Mouse (Mus musculus): Measurements from ENCODE around the gene Scgb1c1. TPM values are rescaled to one million over a fixed set of nuclear protein-coding genes. Genes with fewer than 3 reads are reported as not detected.

Gene Scgb1c1
- polyA plus RNA-seq, 1 experiment from 2014 or later: not detected

DNA sequence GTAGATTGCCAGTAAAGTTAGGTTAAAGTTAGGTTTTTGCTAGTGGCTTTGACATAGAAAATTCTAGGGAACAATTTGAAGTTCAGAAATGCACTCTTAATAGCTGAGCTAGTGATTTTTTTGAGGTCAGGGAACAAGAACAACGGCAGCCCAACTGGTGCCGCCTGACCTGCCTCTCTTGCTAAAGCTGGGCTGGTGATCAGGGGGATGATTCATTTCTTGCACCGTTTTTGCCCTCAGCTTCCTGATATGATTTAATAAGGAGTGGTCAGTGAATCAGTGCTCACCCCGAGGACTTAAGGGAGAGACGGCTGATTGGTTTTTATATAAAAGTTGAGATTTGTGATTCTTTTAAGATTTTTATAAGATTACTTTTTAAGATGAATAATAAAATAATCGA, 13.9 kb upstream of the Scgb1c1 start:
- H3K9me3 ChIP-seq (replicated peaks): no peaks in the 10 kb centered on the region
- 0 out of 2 replicates have a peak, but pooled peaks cover 9% of the 10 kb centered on the region for H3K27me3 ChIP-seq (ENCODE audit: low read depth, poor library complexity, severe bottlenecking)
- no peak overlapping the region for H3K27ac ChIP-seq
- H3K4me1 ChIP-seq: peaks cover 4% of the 10 kb centered on the region; the same call in 1 of the 2 replicates
- no peak overlapping the region for H3K4me3 ChIP-seq
- no peaks in the 10 kb centered on the region for H3K36me3 ChIP-seq
- no peak for DNase-seq (ENCODE audit: low spot score)
- WGBS: 83% methylated on average over 6 of the region's 6 CpGs

DNA sequence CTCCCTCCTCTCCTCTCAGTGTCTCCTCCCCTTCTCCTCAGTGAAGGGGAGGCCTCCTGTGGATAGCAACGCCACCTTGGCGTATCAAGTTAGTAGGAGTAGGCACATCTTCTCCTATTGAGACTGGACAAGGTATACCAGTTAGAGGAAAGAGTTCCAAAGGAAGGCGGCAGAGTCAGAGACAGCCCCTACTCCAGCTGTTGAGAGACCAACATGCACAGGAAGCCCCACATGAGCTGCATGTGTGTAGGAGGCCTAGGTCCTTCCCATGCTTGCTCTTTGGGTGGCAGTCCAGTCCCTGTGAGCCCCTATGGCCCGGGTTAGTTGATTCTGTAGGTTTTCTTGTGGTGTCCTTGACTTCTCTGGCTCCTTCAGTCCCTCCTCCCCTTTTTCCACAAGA, 12.0 kb upstream of the Scgb1c1 start:
- Histone ChIP-seq H3K4me1 (peaks cover 4% of the 10 kb centered on the region; the same call in 1 of the 2 replicates), H3K27ac (no peak overlapping the region), H3K4me3 (no peak overlapping the region), H3K9me3 (replicated peaks) (no peaks in the 10 kb centered on the region), H3K27me3 (ENCODE audit: low read depth, poor library complexity, severe bottlenecking) (0 out of 2 replicates have a peak, but pooled peaks cover 4% of the 10 kb centered on the region), H3K36me3 (no peaks in the 10 kb centered on the region)
- 91% methylated on average over 4 of the region's 4 CpGs for WGBS
- DNase-seq (ENCODE audit: low spot score): no peak

DNA sequence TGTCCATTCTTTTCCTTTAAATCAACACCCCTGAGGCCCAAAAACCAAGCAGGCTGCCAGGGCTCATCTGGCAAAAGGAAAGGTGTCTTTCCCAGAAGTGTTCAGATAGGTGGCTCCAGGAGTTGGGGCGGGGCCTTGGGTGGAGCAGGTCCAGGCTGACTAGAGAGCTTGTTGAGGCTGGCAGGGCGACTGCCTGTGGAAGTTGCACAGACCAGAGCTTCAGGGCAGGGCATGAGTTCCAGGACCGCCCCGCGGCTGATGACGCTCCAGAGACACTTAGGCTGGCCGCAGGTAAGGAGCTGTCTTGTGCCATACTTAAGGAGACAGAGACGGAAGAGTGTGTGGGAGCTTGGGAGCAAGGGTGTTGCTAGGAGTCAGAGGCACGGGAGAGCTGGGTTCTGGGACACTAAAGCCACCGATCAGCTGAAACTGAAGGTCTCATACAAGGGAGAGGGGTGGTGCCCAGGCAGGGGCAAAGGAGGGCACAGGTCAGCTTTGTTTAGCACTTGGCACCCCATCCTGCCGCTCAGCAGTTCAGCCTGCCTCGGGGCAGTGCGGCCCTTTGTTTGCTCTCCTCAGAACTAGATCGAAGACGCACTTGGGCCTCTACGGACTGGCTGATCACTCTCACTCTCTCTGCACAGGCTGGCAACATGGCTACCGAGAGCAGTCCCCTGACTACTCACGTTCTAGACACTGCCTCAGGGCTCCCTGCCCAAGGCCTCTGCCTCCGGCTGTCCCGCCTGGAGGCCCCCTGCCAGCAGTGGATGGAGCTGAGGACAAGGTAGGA, 10.2 kb upstream of the Scgb1c1 start, which contains the start of gene Urah:
Gene Urah, plus strand, starts transcription at position 51 of the 790 bp plus-strand sequence.
- WGBS: 45% methylated on average over 20 of the region's 20 CpGs
- no peak for DNase-seq (ENCODE audit: low spot score)
- no peak within 1 kb of the TSS for H3K4me3 ChIP-seq
- H3K27me3 ChIP-seq (ENCODE audit: low read depth, poor library complexity, severe bottlenecking): peaks cover 14% of the 10 kb centered on the region
- H3K4me1 ChIP-seq: peaks cover 4% of the 10 kb centered on the region; the same call in 1 of the 2 replicates
- H3K36me3 ChIP-seq: no peaks in the 10 kb centered on the region
- H3K27ac ChIP-seq: no peak within 1 kb of the TSS
- no peaks in the 10 kb centered on the region for H3K9me3 ChIP-seq (replicated peaks)

DNA sequence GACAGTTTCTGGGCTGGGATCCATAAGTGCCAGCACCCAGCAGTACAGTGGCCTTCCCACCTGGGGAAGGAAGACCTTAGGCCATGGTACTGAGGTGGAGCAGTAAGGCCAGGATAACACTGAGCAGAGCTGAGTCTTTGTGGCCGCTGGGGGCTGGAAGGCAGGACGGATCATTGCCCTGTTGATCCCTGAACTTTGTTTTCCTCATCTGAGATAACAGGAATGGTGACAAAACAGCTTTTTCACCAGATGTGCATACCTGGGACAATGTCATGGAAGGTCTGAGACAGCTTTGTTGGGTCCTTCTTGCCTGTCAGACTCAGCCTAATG, 9.6 kb upstream of the Scgb1c1 start:
- Histone ChIP-seq H3K36me3 (no peaks in the 10 kb centered on the region), H3K4me3 (no peak overlapping the region)

DNA sequence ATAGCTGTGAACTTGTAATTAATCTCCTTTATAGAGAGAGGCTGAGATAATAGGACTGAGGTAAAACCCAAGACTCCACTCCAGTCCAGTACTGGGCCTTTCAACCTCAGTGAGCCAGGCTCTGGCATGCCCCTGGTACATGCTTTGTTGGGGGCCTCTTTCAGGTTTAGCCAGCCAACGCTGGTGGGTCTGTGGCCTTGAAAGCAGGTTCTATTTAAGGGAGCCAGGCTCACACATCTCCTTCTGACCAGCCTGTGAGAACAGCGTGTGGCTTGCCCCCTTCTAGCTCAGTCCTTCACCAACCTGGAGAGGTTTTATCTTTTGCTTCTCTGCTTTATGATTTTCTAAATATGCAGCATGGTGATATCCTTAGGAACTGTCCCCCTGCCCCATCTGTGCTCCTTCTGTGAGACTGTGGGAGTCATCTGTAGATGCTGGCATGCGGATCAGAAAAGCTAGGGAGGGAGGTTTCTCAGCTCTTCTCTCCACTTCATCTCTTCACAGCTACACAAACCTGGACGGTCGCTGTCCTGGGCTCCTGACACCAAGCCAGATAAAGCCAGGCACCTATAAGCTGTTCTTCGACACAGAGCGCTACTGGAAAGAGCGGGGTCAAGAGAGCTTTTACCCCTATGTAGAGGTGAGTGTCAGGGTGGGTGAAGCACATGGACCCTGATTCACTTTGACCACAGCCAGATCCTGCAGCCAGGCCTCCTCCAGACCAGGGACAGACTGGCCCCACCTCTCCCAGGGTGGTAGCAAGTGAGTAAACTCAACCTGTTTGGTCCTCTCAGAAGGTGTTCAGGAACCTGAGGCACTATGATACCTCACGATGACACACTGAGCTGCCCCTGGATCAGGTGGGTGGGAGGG, 8.9 kb upstream of the Scgb1c1 start:
- Histone ChIP-seq H3K4me1 (peaks cover 7% of the 10 kb centered on the region; the same call in 1 of the 2 replicates), H3K9me3 (replicated peaks) (no peaks in the 10 kb centered on the region), H3K4me3 (no peak overlapping the region), H3K36me3 (no peaks in the 10 kb centered on the region), H3K27me3 (ENCODE audit: low read depth, poor library complexity, severe bottlenecking) (peaks cover 27% of the 10 kb centered on the region), H3K27ac (no peak overlapping the region)
- 87% methylated on average over 9 of the region's 9 CpGs for WGBS
- DNase-seq (ENCODE audit: low spot score): no peak

More for the DNA sequence above, 9.6 kb upstream of the Scgb1c1 start:
- no peak for DNase-seq (ENCODE audit: low spot score)
- peaks cover 20% of the 10 kb centered on the region for H3K27me3 ChIP-seq (ENCODE audit: low read depth, poor library complexity, severe bottlenecking)
- no peak overlapping the region for H3K27ac ChIP-seq
- WGBS: 75% methylated on average over 2 of the region's 2 CpGs
- no peaks in the 10 kb centered on the region for H3K9me3 ChIP-seq (replicated peaks)
- H3K4me1 ChIP-seq: peaks cover 4% of the 10 kb centered on the region; the same call in 1 of the 2 replicates

DNA sequence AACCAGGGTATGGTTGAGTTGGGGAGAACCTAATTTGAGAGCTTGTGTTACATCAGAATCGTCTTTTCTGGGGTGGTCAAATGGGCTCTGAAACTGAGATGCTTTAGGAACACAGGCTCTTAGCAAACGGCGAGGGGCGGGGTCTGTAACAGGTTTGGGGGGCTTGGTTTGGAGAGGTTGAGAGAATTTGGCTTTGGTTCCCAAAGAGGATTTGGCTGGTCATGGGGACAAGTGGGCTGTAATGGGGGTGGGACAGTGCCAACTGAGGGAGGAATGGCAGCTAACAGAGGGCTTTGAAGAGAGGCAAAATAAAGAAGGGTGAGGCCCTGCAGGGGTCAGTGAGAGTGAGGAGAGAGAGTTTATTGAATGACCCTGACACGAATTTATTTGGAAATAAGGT, 5.8 kb upstream of the Scgb1c1 start:
- Histone ChIP-seq H3K36me3 (no peaks in the 10 kb centered on the region), H3K4me3 (no peak overlapping the region), H3K27ac (no peak overlapping the region), H3K27me3 (ENCODE audit: low read depth, poor library complexity, severe bottlenecking) (peaks cover 56% of the 10 kb centered on the region), H3K4me1 (peaks cover 7% of the 10 kb centered on the region; the same call in 1 of the 2 replicates), H3K9me3 (replicated peaks) (no peaks in the 10 kb centered on the region)
- DNase-seq (ENCODE audit: low spot score): no peak
- WGBS: 56% methylated on average over 5 of the region's 5 CpGs

DNA sequence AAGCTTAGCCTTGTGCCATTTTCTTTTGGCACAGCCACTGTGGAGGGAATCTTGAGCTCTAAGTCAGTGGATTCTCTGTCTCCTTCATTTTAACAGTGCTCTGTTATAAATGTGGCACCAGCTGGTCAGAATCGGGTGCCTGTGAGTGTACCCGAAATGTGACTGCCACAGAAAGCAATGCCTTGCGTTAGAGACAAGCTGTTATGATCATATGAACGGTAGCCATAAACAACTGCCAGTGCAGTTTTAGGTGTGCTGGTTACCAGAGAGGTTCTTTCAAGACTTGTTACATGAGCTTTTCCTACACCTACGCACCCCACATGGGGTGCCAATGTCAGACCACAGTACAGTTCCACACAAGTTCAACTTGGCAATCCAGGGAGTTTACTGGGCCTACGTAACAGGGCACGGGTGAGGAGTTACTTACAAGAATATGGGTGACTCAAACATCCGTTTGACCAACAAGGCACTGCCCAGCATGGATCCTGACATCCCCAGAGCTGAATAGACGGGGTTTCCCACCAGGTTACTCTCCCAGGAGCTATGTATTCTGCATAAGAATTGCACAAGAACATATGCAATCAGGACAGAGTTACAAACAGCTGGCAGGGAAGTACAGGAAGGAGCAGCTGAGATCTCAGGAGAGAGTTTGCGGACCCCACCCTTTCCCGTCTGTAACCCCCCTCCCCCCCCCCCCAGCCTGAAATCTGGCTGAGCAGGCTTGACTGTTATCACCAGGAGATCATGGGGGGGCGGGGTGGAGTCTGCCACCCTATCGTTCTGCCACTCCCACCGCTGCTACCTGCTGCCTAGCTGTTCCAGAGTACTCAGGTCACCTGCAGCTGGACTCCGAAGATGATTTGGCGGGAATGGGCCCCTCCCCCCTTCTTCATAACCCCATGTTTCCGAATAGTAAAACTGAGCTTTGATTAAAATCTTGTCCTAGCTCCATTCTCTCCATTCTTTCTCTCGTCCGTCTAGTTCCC, 4.3 kb upstream of the Scgb1c1 start:
- no peak for DNase-seq (ENCODE audit: low spot score)
- Histone ChIP-seq H3K27ac (no peak overlapping the region), H3K4me1 (peaks cover 12% of the 10 kb centered on the region), H3K9me3 (replicated peaks) (no peaks in the 10 kb centered on the region), H3K27me3 (ENCODE audit: low read depth, poor library complexity, severe bottlenecking) (peaks cover 53% of the 10 kb centered on the region), H3K36me3 (no peaks in the 10 kb centered on the region), H3K4me3 (no peak overlapping the region)
- WGBS: 39% methylated on average over 19 of the region's 19 CpGs

DNA sequence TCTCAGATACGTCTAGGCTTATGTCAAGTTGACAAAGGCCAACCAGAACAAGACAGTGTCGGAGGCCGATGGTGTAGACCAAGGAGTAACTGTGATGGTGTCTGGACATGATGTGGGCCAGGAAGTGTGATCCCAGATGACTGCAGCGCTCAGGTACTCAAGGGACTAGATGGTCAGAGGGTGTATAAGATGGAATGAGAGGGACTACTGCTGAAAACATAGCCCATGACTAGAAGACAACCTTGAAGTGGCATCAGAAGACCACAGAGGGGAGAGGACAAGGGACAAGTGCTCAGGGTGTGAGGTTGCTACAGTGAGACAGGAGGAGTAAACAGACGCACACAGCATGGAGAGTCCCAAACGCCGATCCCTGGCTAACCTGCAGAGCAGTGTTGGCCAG, 1.5 kb upstream of the Scgb1c1 start:
- DNase-seq (ENCODE audit: low spot score): no peak
- Histone ChIP-seq H3K27me3 (ENCODE audit: low read depth, poor library complexity, severe bottlenecking) (peaks cover 53% of the 10 kb centered on the region), H3K27ac (no peak overlapping the region), H3K4me1 (peaks cover 12% of the 10 kb centered on the region), H3K4me3 (no peak overlapping the region), H3K36me3 (no peaks in the 10 kb centered on the region), H3K9me3 (replicated peaks) (no peaks in the 10 kb centered on the region)
- 78% methylated on average over 7 of the region's 7 CpGs for WGBS

DNA sequence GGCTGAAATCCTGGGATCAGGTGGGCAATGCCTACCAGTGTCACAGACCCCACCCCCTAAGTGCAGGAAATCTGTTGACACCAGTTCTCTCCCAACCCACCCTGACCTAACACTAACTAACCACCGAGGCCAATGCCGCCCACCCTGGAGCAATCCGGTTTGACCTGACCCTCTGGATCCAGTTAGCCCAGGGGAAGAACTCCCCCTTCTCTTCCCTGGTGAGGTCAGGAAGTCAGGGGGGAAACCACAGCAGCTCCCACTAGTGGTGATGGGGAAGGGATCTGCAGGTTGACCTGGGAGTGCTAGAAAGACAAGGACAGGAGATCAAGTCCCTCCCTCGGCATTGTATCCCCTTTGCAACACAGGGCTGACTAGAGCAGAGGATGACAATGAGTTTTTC, 336 bp downstream of the Scgb1c1 start:
- 56% methylated on average over 4 of the region's 4 CpGs for WGBS
- peaks cover 12% of the 10 kb centered on the region for H3K4me1 ChIP-seq
- H3K4me3 ChIP-seq: no peak overlapping the region
- DNase-seq (ENCODE audit: low spot score): no peak
- H3K9me3 ChIP-seq (replicated peaks): no peaks in the 10 kb centered on the region
- H3K36me3 ChIP-seq: no peaks in the 10 kb centered on the region
- no peak overlapping the region for H3K27ac ChIP-seq
- H3K27me3 ChIP-seq (ENCODE audit: low read depth, poor library complexity, severe bottlenecking): peaks cover 37% of the 10 kb centered on the region

DNA sequence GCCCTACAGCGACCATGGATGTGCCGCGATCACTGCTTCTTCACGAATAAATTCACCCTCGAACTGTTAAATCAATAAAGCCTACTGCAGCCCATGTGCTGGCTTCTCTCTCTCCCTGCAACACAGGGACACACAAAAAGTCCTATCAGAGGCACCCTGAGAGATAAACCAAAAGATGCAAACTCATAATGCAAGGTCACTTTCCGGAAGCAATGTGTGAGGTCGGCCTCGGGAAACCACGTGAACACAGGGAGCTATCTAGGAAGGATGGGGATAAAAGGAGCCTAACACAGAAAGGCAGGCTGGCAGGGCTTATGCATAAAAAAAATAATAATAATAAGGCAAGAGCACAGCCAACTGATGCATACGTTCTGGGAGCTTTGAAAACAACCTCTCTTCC, 1.3 kb downstream of the Scgb1c1 start:
- H3K9me3 ChIP-seq (replicated peaks): no peaks in the 10 kb centered on the region
- peaks cover 27% of the 10 kb centered on the region for H3K27me3 ChIP-seq (ENCODE audit: low read depth, poor library complexity, severe bottlenecking)
- 88% methylated on average over 10 of the region's 10 CpGs for WGBS
- no peak for DNase-seq (ENCODE audit: low spot score)
- peaks cover 9% of the 10 kb centered on the region for H3K4me1 ChIP-seq
- no peak overlapping the region for H3K4me3 ChIP-seq
- H3K27ac ChIP-seq: no peak overlapping the region
- H3K36me3 ChIP-seq: peaks cover 4% of the 10 kb centered on the region

DNA sequence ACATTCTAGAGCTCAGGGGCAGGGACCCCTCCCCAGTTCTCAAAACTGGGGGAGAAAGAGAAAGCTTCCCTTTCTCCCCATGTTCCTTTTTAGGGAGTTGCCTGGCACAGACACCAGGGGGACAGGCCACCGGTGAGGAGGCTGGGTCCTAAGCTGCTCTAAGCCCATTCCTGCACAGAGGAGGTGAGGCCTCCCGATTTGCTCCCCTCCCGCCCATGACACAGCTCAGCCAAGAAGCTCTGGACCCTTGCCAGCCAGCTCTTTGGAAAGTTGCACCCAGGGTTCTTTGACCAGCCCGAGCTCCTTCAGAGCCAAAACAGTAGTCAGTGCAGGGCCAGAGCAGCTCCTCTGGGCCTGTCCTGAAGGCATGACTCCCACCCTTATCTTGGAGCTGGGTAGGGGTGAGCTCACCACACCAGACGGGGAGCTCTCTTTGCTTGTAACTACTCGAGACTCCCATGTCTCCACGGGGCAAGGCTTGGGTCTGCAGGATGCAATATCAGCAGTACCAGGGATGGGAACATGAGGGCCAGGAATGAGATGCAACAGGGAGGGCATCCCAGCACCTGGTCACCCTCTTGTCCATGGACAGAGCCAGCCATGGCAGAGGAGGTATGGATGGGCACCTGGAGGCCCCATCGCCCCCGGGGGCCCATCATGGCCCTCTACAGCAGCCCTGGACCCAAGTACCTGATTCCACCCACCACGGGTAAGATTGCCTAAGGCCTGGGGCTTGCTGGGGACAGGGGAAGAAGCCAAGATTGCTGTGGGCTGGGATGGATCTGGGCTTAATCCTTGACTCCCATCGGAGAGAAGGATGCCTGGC, 2.6 kb downstream of the Scgb1c1 start, which contains the start of gene Odf3:
Gene Odf3, plus strand, starts transcription at position 51 of the 826 bp plus-strand sequence.
- 73% methylated on average over 11 of the region's 11 CpGs for WGBS
- DNase-seq (ENCODE audit: low spot score): no peak

More for the DNA sequence above, 2.6 kb downstream of the Scgb1c1 start, which contains the start of gene Odf3:
- Histone ChIP-seq H3K4me3 (no peak within 1 kb of the TSS), H3K9me3 (replicated peaks) (no peaks in the 10 kb centered on the region), H3K27me3 (ENCODE audit: low read depth, poor library complexity, severe bottlenecking) (peaks cover 14% of the 10 kb centered on the region), H3K27ac (no peak within 1 kb of the TSS), H3K36me3 (peaks cover 17% of the 10 kb centered on the region), H3K4me1 (peaks cover 9% of the 10 kb centered on the region)

All from limb, embryonic 10.5 days (tissue).